Mouse (Mus musculus) kidney, postnatal 25 days (tissue): ENCODE results near the gene Pnma1.

ENCODE experiments used
- DNase-seq, 2 experiments: peaks; one replicate each; pipeline ENCODE4 v3.0.0; 2021; ENCODE audit warnings: mixed read lengths in 2 of 2

The Pnma1 gene

DNA sequence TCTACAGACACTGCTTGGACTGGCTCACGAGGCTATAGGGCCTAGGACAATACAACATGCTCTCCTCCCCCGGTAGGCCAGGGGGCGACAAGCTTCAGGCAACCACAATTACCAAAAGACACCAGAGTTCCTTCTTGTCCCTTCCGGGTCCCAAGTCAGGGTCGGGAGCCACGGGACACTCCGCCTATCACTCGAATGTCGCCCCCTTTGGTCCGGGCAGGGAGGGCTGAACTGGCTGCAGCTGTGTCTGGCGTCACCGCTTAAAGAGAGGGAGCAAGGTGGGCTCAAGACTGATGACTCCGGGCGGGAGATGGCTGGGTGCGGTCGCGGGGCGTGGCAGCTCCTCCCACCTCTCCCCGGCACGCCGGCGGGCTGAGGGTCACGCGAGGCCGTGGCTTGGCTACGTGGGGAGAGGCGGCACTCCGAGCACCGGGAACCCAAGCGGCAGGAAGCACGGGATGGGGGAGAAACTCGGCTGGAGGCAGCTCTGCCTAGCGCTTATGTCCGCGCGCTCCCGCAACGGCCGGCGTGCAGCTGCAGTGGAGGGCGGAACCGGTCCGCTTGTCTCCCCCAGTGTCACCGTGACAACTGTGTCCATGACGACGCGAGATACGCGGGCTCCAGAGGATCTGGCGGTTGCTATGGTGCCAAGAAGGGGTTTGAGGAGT lies at the start of gene Pnma1:
Pnma1 (minus strand) TSS at position 536 of the 668 bp plus-strand sequence.
- peak; percentile 61 to 69 for DNase-seq

DNA sequence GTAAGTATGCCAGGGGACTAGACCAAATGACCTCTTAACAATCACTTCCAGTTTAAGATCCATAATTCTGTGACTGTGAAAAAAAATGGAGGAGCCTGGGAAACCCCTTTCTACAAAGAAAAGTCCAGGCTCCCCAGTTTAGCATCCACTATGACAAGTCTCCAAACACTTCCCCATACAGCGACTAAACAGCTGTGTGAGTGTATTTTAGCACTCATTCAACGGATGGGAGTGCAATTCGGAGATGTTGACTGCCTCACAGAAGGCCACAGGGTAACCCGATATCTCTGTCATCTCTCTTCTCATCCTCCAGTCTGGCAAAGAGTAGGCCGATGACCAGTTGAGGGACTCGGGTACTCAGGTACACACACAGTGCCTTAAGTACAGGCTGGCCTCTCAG lies 46.9 kb upstream of the Pnma1 start:
- no peak for DNase-seq

DNA sequence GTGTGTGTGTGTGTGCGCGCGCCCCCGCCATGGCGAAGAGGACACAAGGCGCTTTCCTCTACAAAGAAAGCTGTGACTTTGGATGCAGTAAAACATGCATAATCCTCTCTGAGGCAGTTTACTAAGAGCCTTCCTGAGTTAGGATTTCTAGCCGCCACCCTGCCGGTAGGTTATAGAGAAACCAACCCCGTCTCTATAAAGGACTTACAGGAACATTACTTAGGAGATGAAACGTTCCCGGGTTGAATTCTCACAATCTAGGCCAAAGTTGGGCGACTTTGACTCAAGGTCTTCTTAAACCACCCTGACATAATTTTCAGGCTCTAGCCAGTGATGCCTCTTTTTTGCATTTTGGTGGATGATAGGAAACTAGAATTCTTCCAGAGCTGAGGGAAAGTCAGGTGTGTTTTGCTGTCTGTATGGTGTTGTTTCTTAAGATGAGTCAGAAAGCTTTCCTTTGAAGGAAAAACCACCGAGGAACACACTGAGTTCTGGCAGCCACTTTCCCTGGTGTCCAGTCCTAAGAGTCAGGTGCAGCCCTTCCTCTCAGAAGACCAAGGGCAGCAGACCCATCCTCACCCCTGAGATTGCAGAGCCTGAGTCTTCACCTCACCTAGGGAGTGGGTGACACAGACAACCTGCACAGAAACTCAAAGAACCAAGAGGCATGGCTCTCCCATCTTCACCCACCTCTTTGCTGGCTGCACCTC lies 46.3 kb upstream of the Pnma1 start:
- no peak for DNase-seq

- DNase-seq, result peak; percentile 95 to 98
Observed at GRCm38 (mm10) chr12:84193642-84194399, 45.5 kb upstream of the Pnma1 start.

DNA sequence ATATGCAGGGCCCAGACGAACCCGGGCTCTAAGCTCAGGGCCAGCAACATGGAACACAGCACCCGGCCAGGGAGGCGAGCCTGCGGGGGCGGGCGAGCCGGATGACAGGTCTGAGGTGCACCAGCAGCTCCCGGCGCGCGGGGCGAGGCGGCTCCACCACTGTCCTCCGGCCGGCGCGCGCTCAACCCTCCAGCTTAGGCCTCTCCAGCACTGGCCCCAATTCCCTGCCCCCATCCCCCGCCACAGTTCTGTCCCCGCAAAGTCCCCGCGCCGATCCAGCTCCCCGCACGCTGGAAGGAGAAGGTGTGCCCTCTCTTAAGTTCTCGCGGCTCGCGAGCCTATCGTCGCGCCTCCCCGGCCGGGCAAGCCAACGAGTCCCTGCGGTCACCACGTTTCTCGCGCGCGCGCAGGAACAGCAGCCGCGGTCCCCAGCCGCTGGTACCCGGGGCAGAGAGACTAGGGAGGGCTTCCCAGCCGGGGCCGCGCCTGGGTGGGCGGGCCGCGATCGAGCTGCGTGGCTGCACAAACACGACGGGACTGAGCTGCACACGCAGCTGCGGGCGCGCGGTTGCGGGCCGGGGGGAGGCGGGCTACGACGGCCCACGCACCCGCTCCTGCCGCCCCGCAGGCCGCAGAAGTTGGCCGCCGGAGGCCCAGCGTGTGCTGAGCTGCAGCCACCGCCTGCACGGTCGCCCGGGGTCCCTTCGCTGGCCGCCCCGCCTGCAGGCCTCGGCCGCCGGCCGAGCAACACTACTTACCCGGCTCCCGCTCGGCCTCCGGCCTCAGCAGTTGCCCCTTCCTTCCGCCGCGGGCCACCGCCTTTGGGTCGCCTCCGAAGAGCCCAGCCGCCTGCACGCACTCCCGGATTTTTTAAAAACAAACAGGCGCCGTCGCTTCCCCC lies 44.7 kb upstream of the Pnma1 start:
- DNase-seq, result peak; percentile 59 to 85

- DNase-seq, result peak in 1 of 2 experiments; percentile 38
Observed at GRCm38 (mm10) chr12:84192280-84192679, 44.0 kb upstream of the Pnma1 start.

GRCm38 (mm10) chr12:84191770-84192169 lies 43.5 kb upstream of the Pnma1 start:
- peak in 1 of 2 experiments; percentile 35 for DNase-seq

- peak in 1 of 2 experiments; percentile 27 for DNase-seq
Observed at GRCm38 (mm10) chr12:84191190-84191589, 42.9 kb upstream of the Pnma1 start.

DNA sequence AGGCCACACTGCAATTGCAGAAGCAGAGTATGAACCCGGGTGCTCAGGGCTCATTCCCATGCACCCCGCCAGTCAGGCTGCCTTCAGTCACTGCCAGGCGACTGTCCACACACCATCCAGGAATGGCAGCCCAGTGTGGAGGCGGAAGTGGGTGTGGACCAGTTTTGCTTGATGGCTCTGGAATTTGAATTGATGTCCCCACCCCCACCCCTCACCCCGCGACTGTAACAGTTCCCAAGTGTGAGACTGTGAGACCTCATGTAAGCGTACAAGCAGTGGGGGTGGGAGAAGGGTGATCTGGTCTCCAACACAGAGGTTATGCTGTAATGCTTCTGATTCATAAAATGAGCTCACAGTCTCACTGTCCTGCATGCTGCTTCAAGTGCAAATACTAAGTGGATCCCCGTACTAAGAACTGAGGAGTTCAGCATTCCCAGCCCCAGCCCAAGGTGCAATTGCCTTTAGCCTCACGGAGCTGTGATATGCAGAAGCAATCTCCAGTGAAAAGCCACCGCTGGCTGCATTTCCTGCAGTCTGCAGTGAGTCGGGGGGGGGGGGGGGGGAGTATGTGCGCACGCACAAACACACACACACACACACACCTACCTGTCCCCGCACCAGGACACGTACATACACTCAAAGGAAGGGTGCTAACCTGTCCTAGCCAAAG lies 42.0 kb upstream of the Pnma1 start:
- peak; percentile 50 to 72 for DNase-seq

GRCm38 (mm10) chr12:84188881-84189444 lies 40.7 kb upstream of the Pnma1 start:
- DNase-seq, result peak in 1 of 2 experiments; percentile 46

- DNase-seq, result peak in 1 of 2 experiments; percentile 60
Observed at GRCm38 (mm10) chr12:84187752-84188601, 39.7 kb upstream of the Pnma1 start.

DNA sequence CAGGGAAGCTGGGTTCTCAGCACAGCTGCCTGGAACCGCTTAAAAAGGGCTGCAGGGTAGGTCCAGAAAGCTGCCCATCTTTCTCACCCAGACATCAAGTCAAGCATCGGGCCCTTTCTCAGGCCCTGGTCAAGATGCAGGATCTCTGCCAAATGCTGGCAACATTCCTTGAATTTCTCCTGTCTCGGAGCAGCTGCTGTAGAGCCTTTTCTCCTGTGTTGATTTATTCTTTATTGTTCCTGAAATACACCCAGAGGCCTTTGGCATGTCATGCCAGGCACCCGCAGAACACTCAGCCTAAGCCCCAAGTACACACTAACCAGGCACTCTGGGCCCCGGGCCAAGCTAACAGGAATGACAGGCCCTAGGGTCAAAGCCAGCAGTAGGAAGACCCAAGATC lies 38.7 kb upstream of the Pnma1 start:
- DNase-seq, result peak; percentile 90 to 91

DNA sequence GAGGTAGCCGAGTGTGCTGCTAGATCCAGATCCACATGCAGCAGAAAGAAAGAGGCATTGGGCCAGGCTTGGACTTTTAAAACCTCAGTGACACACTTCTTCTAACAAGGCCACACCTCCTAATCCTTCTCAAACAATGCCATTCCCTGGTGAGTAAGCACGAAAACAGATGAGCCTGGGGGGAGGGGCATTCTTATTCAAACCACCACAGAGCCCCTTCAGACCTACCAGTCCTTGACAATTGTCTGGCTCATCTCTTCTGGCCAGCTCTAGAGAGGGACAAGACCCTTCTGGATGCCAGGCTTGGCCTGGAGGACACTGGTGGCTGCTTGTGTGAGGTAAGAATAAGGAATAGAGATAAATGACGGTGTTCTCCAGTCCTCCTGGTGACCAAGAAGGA lies 38.2 kb upstream of the Pnma1 start:
- peak in 1 of 2 experiments; percentile 24 for DNase-seq

DNA sequence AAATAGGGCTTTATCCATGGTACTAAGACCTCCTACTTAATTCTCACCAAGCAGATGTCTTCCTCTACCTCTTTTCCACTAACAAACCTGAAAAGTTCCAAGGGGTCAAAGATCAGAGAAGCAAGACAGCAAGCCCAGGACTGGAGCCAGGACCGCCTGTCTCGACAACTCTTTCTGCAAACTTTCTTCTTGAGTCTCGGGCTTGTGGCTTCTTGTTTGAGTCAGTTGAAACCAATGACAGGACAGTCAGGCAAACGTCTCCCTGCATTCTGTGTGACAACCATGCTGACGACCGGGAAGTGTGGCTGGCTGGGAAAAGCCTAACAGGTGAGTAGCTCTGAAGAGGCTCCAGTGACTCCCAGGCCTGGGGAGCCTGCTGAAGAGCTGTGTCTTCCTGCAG lies 37.3 kb upstream of the Pnma1 start:
- peak in 1 of 2 experiments; percentile 56 for DNase-seq

GRCm38 (mm10) chr12:84184979-84185378 lies 36.7 kb upstream of the Pnma1 start:
- DNase-seq, result no peak

GRCm38 (mm10) chr12:84181999-84182398 lies 33.7 kb upstream of the Pnma1 start:
- peak; percentile 49 to 82 for DNase-seq

- peak; percentile 87 to 92 for DNase-seq
Observed at GRCm38 (mm10) chr12:84180701-84181435, 32.6 kb upstream of the Pnma1 start.

DNA sequence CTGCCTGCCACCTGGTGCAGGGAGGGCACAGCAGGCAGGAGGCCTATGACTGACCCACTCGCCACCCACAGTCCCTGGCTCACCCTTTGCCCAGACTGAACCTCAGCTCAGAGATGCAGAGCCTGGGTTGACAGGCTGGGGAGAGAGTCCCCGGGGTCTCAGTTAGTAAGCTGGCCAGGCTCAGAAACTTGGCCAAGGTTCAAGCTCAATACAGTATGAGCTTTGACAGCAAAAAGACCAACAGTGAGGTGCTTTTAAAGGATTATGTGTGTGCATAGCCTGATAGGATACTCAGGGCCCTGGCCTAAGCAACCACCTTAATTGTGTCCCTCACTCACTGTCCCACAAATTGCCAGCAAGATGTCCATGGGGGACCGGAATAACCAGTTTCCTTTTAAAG lies 31.8 kb upstream of the Pnma1 start:
- DNase-seq, result no peak

GRCm38 (mm10) chr12:84178652-84179445 lies 30.6 kb upstream of the Pnma1 start:
- no peak for DNase-seq
